Mouse (Mus musculus): ENCODE data around the gene S100a11. TPM values are rescaled to one million over a fixed set of nuclear protein-coding genes. Genes with fewer than 3 reads are reported as not detected.
"Not testable (repeated sequence)": the region's sequence is repeated elsewhere in the genome, so short reads cannot be mapped to it uniquely, and the experiment has no call there.

Gene S100a11
- total and polyA plus RNA-seq, 3 experiments = not detected

- TF ChIP-seq CTCF (IDR thresholded peaks at IDR 0.05; ENCODE audit: low read depth, low read length) (peak; percentile 39; the same call in 1 of the 2 replicates), POLR2AphosphoS5 (IDR thresholded peaks at IDR 0.05; ENCODE audit: insufficient replicate concordance, low read depth, low read length) (no peak)
- no peaks in the 10 kb centered on the region for H3K9me3 ChIP-seq (replicated peaks)
- no peaks in the 10 kb centered on the region for H3K36me3 ChIP-seq (replicated peaks)
- H3K27me3 ChIP-seq (ENCODE audit: insufficient read depth, low read length) = no peaks in the 10 kb centered on the region
- DNase-seq (ENCODE audit: low spot score) (no peak), ATAC-seq (ENCODE audit: extremely low read depth, insufficient number of reproducible peaks, low FRiP score, poor library complexity, severe bottlenecking) (peak; percentile 57)
- H3K4me3 ChIP-seq (ENCODE audit: low read depth, low read length) = no peak overlapping the region
- H3K4me1 ChIP-seq (ENCODE audit: insufficient read depth, low read depth, low read length) = no peaks in the 10 kb centered on the region
Observed at GRCm38 (mm10) chr3:93493992-93494391, 26.3 kb upstream of the S100a11 start.

- not testable (repeated sequence) for ATAC-seq (ENCODE audit: extremely low read depth, insufficient number of reproducible peaks, low FRiP score, poor library complexity, severe bottlenecking); H3K4me3 ChIP-seq (ENCODE audit: low read depth, low read length); DNase-seq (ENCODE audit: low spot score); H3K36me3 ChIP-seq (replicated peaks); H3K9me3 ChIP-seq (replicated peaks); H3K4me1 ChIP-seq (ENCODE audit: insufficient read depth, low read depth, low read length); H3K27me3 ChIP-seq (ENCODE audit: insufficient read depth, low read length)
Observed at GRCm38 (mm10) chr3:93494774-93495173, 25.5 kb upstream of the S100a11 start.

GRCm38 (mm10) chr3:93497131-93497530 lies 23.2 kb upstream of the S100a11 start:
- Histone ChIP-seq H3K27me3 (ENCODE audit: insufficient read depth, low read length) (no peaks in the 10 kb centered on the region), H3K4me3 (ENCODE audit: low read depth, low read length) (no peak overlapping the region), H3K36me3 (replicated peaks) (no peaks in the 10 kb centered on the region), H3K9me3 (replicated peaks) (no peaks in the 10 kb centered on the region), H3K4me1 (ENCODE audit: insufficient read depth, low read depth, low read length) (no peaks in the 10 kb centered on the region)
- TF ChIP-seq GATA1 (IDR thresholded peaks at IDR 0.05; ENCODE audit: borderline replicate concordance, low read length) = no peak
- no peak for TF ChIP-seq GATA2 (IDR thresholded peaks at IDR 0.05; ENCODE audit: borderline replicate concordance, low read depth, low read length)
- no peak for TF ChIP-seq TAL1 (conservative IDR thresholded peaks at IDR 0.05; ENCODE audit: low read depth, low read length)
- TF ChIP-seq CTCF (IDR thresholded peaks at IDR 0.05; ENCODE audit: low read depth, low read length) = no peak
- TF ChIP-seq POLR2AphosphoS5 (IDR thresholded peaks at IDR 0.05; ENCODE audit: insufficient replicate concordance, low read depth, low read length) = no peak
- no peak for DNase-seq (ENCODE audit: low spot score)
- no peak for ATAC-seq (ENCODE audit: extremely low read depth, insufficient number of reproducible peaks, low FRiP score, poor library complexity, severe bottlenecking)

GRCm38 (mm10) chr3:93499129-93499528 lies 21.2 kb upstream of the S100a11 start:
- DNase-seq (ENCODE audit: low spot score) (no peak), ATAC-seq (ENCODE audit: extremely low read depth, insufficient number of reproducible peaks, low FRiP score, poor library complexity, severe bottlenecking) (no peak)
- no peaks in the 10 kb centered on the region for H3K4me1 ChIP-seq (ENCODE audit: insufficient read depth, low read depth, low read length)
- TF ChIP-seq GATA1 (IDR thresholded peaks at IDR 0.05; ENCODE audit: borderline replicate concordance, low read length) (no peak), GATA2 (IDR thresholded peaks at IDR 0.05; ENCODE audit: borderline replicate concordance, low read depth, low read length) (no peak), POLR2AphosphoS5 (IDR thresholded peaks at IDR 0.05; ENCODE audit: insufficient replicate concordance, low read depth, low read length) (no peak), TAL1 (conservative IDR thresholded peaks at IDR 0.05; ENCODE audit: low read depth, low read length) (no peak), CTCF (IDR thresholded peaks at IDR 0.05; ENCODE audit: low read depth, low read length) (no peak)
- no peaks in the 10 kb centered on the region for H3K36me3 ChIP-seq (replicated peaks)
- no peaks in the 10 kb centered on the region for H3K9me3 ChIP-seq (replicated peaks)
- no peak overlapping the region for H3K4me3 ChIP-seq (ENCODE audit: low read depth, low read length)
- no peaks in the 10 kb centered on the region for H3K27me3 ChIP-seq (ENCODE audit: insufficient read depth, low read length)

GRCm38 (mm10) chr3:93504536-93505189 lies 15.6 kb upstream of the S100a11 start:
- no peaks in the 10 kb centered on the region for H3K36me3 ChIP-seq (replicated peaks)
- TF ChIP-seq GATA1 (IDR thresholded peaks at IDR 0.05; ENCODE audit: borderline replicate concordance, low read length) (no peak), POLR2AphosphoS5 (IDR thresholded peaks at IDR 0.05; ENCODE audit: insufficient replicate concordance, low read depth, low read length) (no peak), GATA2 (IDR thresholded peaks at IDR 0.05; ENCODE audit: borderline replicate concordance, low read depth, low read length) (no peak), CTCF (IDR thresholded peaks at IDR 0.05; ENCODE audit: low read depth, low read length) (no peak), TAL1 (conservative IDR thresholded peaks at IDR 0.05; ENCODE audit: low read depth, low read length) (no peak)
- no peaks in the 10 kb centered on the region for H3K4me1 ChIP-seq (ENCODE audit: insufficient read depth, low read depth, low read length)
- H3K9me3 ChIP-seq (replicated peaks) = peaks cover 11% of the 10 kb centered on the region
- no peak for DNase-seq (ENCODE audit: low spot score)
- H3K4me3 ChIP-seq (ENCODE audit: low read depth, low read length) = no peak overlapping the region
- ATAC-seq (ENCODE audit: extremely low read depth, insufficient number of reproducible peaks, low FRiP score, poor library complexity, severe bottlenecking) = no peak
- H3K27me3 ChIP-seq (ENCODE audit: insufficient read depth, low read length) = no peaks in the 10 kb centered on the region

- Histone ChIP-seq H3K27me3 (ENCODE audit: insufficient read depth, low read length) (no peaks in the 10 kb centered on the region), H3K4me3 (ENCODE audit: low read depth, low read length) (no peak overlapping the region)
Observed at GRCm38 (mm10) chr3:93505960-93506863, 14.1 kb upstream of the S100a11 start.

More at GRCm38 (mm10) chr3:93505960-93506863, 14.1 kb upstream of the S100a11 start:
- no peak for ATAC-seq (ENCODE audit: extremely low read depth, insufficient number of reproducible peaks, low FRiP score, poor library complexity, severe bottlenecking)
- H3K4me1 ChIP-seq (ENCODE audit: insufficient read depth, low read depth, low read length) = no peaks in the 10 kb centered on the region
- no peaks in the 10 kb centered on the region for H3K36me3 ChIP-seq (replicated peaks)
- TF ChIP-seq GATA1 (IDR thresholded peaks at IDR 0.05; ENCODE audit: borderline replicate concordance, low read length) (no peak), POLR2AphosphoS5 (IDR thresholded peaks at IDR 0.05; ENCODE audit: insufficient replicate concordance, low read depth, low read length) (no peak), CTCF (IDR thresholded peaks at IDR 0.05; ENCODE audit: low read depth, low read length) (no peak), TAL1 (conservative IDR thresholded peaks at IDR 0.05; ENCODE audit: low read depth, low read length) (no peak), GATA2 (IDR thresholded peaks at IDR 0.05; ENCODE audit: borderline replicate concordance, low read depth, low read length) (no peak)
- DNase-seq (ENCODE audit: low spot score) = no peak
- peaks cover 13% of the 10 kb centered on the region for H3K9me3 ChIP-seq (replicated peaks)

All from G1E (cell line).